Mouse (Mus musculus): ENCODE results near the gene E130116L18Rik.
A peak's percentile ranks its signal among the peaks of the same experiment; 100 is the strongest.
"Not testable (repeated sequence)": the region's sequence is repeated elsewhere in the genome, so short reads cannot be mapped to it uniquely, and the experiment has no call there.

E130116L18Rik gene

GRCm38 (mm10) chr5:25181004-25181531 is 41.9 kb downstream of the E130116L18Rik start, which contains the start of gene Galntl5:
Gene Galntl5 (plus strand): TSS chr5:25181460.
- DNase-seq, result no peak

GRCm38 (mm10) chr5:25179936-25180488 is 42.9 kb downstream of the E130116L18Rik start:
- no peak for DNase-seq

GRCm38 (mm10) chr5:25179284-25179683 is 43.7 kb downstream of the E130116L18Rik start:
- peak; percentile 2 for DNase-seq

GRCm38 (mm10) chr5:25178543-25178942 is 44.4 kb downstream of the E130116L18Rik start:
- not testable (repeated sequence) for DNase-seq

- DNase-seq, result not testable (repeated sequence)
Measured at GRCm38 (mm10) chr5:25177937-25178336, 45.0 kb downstream of the E130116L18Rik start.

Measured in B cell, adult 2 months (primary cell).